Mouse (Mus musculus) embryonic facial prominence, embryonic 10.5 days (tissue): ENCODE measurements around the gene P2ry1. TPM values are rescaled to one million over a fixed set of nuclear protein-coding genes. Genes with fewer than 3 reads are reported as not detected.
A peak's percentile ranks its signal among the peaks of the same experiment; 100 is the strongest.

Source experiments
- DNase-seq: peaks from one replicate; pipeline ENCODE4 v3.0.0-alpha.2; 2017; ENCODE audit warnings: low spot score
- H3K27ac ChIP-seq: fragments of 300-500 bp; sonication (generic); replicated peaks from 2 replicates; pipeline ENCODE4 v1.5.1; 2016; ENCODE audit warnings: mild to moderate bottlenecking
- H3K27me3 ChIP-seq: fragments of 300-500 bp; sonication (generic); replicated peaks from 2 replicates; pipeline ENCODE4 v1.6.1; 2016; ENCODE audit warnings: low read depth, mild to moderate bottlenecking; ENCODE audit not compliant: poor library complexity, severe bottlenecking
- H3K36me3 ChIP-seq: fragments of 300-500 bp; sonication (generic); replicated peaks from 2 replicates; pipeline ENCODE4 v1.6.1; 2016; ENCODE audit warnings: mild to moderate bottlenecking, moderate library complexity
- H3K4me1 ChIP-seq: fragments of 300-500 bp; sonication (generic); 2 replicates; pipeline ENCODE4 v1.6.1; 2016
- H3K4me3 ChIP-seq: fragments of 300-500 bp; sonication (generic); 2 replicates; pipeline ENCODE4 v1.5.1; 2016; ENCODE audit warnings: mild to moderate bottlenecking, moderate library complexity
- H3K9me3 ChIP-seq: fragments of 300-500 bp; sonication (generic); 2 replicates; pipeline ENCODE4 v1.6.1; 2016; ENCODE audit warnings: mild to moderate bottlenecking
- WGBS: fragments of 180-500 bp; shearing (Covaris S2); methylation state at CpG from one replicate; pipeline ENCODE4 v1.1.7; 2016; 5-methylcytosine and 5-hydroxymethylcytosine counted together
- polyA plus RNA-seq: library from polyadenylated mRNA; unstranded; fragments of >200 nt; fragmentation: Nextera tagmentation; extraction: Ambion mirVana; gene quantifications from 2 replicates; pipeline ENCODE4 v1.2.1, GENCODE M21; 2016

The P2ry1 gene
- 3.7 and 4.9 TPM in 2 replicates for polyA plus RNA-seq

GRCm38 (mm10) chr3:61002587-61003501 is at the start of gene P2ry1:
P2ry1 (plus strand) TSS chr3:61002795.
- Histone ChIP-seq H3K4me3 (peak within 1 kb of the TSS; percentile 81), H3K36me3 (no peaks in the 10 kb centered on the region), H3K27me3 (peaks cover 49% of the 10 kb centered on the region), H3K9me3 (no peaks in the 10 kb centered on the region), H3K4me1 (peaks cover 7% of the 10 kb centered on the region), H3K27ac (peak within 1 kb of the TSS; percentile 80)
- under 1% methylated on average over 90 of the region's 90 CpGs for WGBS
- peak; percentile 90 for DNase-seq

DNA sequence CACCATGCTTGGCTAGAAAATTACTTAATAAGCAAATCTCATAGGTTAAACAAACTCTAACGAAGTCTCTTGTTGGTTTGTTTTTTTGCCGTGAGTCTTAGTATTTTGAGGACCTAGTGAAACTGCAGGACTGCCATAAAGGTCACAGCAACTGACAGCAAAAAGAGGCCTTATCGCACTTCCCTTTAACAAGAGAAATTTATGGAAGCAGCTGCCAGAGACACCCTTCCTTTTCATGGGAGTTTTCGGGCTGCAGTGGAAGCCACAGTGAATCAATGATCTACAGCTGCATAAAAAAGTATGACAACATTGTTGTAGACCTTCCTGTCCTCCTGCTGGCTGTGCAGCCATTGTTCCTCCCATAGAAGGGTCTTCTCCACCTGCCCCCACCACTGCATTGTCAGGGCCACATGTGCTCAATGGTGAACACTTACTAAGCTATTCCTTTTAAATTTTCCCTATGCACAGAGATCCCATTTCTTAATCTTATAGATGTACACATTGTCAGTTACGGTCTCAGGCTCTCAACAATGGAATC is 49.3 kb upstream of the P2ry1 start:
- 86% methylated on average over 5 of the region's 5 CpGs for WGBS
- Histone ChIP-seq H3K4me3 (no peak overlapping the region), H3K27ac (no peak overlapping the region), H3K4me1 (no peaks in the 10 kb centered on the region), H3K27me3 (no peaks in the 10 kb centered on the region), H3K36me3 (no peaks in the 10 kb centered on the region), H3K9me3 (no peaks in the 10 kb centered on the region)
- no peak for DNase-seq

GRCm38 (mm10) chr3:60954073-60954472 is 48.5 kb upstream of the P2ry1 start:
- Histone ChIP-seq H3K27me3 (no peaks in the 10 kb centered on the region), H3K36me3 (no peaks in the 10 kb centered on the region), H3K4me1 (no peaks in the 10 kb centered on the region), H3K4me3 (no peak overlapping the region), H3K9me3 (no peaks in the 10 kb centered on the region), H3K27ac (no peak overlapping the region)
- 80% methylated on average over 2 of the region's 2 CpGs for WGBS
- no peak for DNase-seq

DNA sequence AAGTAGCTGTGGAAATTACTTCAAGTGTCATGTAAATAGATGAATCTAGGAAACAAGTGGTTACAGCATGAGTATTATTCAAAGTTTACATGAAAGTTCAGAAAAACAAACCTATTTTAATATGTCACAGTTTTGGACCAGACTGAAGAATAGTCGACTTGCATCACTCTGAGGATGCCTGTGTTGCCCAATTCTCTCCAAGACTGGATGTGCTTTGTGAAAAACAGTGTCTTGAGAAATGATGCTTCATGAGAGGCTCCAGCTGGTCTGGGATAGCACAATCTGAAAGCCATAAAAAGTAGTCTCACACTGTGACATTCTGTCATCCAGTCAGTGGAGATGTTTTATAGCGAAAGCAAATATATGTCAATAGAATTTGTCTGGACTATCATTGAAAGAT is 43.8 kb upstream of the P2ry1 start:
- 90% methylated on average over 2 of the region's 2 CpGs for WGBS
- no peaks in the 10 kb centered on the region for H3K27me3 ChIP-seq
- no peaks in the 10 kb centered on the region for H3K9me3 ChIP-seq
- no peak for DNase-seq
- H3K27ac ChIP-seq, result no peak overlapping the region
- H3K4me3 ChIP-seq, result no peak overlapping the region
- H3K4me1 ChIP-seq, result no peaks in the 10 kb centered on the region
- H3K36me3 ChIP-seq, result no peaks in the 10 kb centered on the region

- no peak for DNase-seq
- 92% methylated on average over 2 of the region's 2 CpGs for WGBS
Observed at GRCm38 (mm10) chr3:60965137-60965536, 37.5 kb upstream of the P2ry1 start.

GRCm38 (mm10) chr3:60974944-60975343 is 27.7 kb upstream of the P2ry1 start:
- Histone ChIP-seq H3K4me1 (no peaks in the 10 kb centered on the region), H3K36me3 (no peaks in the 10 kb centered on the region), H3K9me3 (no peaks in the 10 kb centered on the region), H3K27me3 (no peaks in the 10 kb centered on the region), H3K27ac (no peak overlapping the region), H3K4me3 (no peak overlapping the region)
- no peak for DNase-seq
- 84% methylated on average over 1 of the region's 1 CpGs for WGBS

More at GRCm38 (mm10) chr3:60965137-60965536, 37.5 kb upstream of the P2ry1 start:
- no peak overlapping the region for H3K27ac ChIP-seq
- no peaks in the 10 kb centered on the region for H3K9me3 ChIP-seq
- no peaks in the 10 kb centered on the region for H3K36me3 ChIP-seq
- H3K4me1 ChIP-seq, result no peaks in the 10 kb centered on the region
- H3K27me3 ChIP-seq, result no peaks in the 10 kb centered on the region
- H3K4me3 ChIP-seq, result no peak overlapping the region

- H3K4me3 ChIP-seq, result no peak overlapping the region
- H3K27me3 ChIP-seq, result no peaks in the 10 kb centered on the region
- H3K4me1 ChIP-seq, result no peaks in the 10 kb centered on the region
- 91% methylated on average over 3 of the region's 3 CpGs for WGBS
- H3K27ac ChIP-seq, result no peak overlapping the region
- H3K9me3 ChIP-seq, result no peaks in the 10 kb centered on the region
- H3K36me3 ChIP-seq, result no peaks in the 10 kb centered on the region
- no peak for DNase-seq
Observed at GRCm38 (mm10) chr3:60982109-60982508, 20.5 kb upstream of the P2ry1 start.

GRCm38 (mm10) chr3:60998064-60998463 is 4.5 kb upstream of the P2ry1 start:
- Histone ChIP-seq H3K4me3 (no peak overlapping the region), H3K27me3 (peaks cover 26% of the 10 kb centered on the region), H3K4me1 (peaks cover 7% of the 10 kb centered on the region), H3K27ac (no peak overlapping the region), H3K36me3 (no peaks in the 10 kb centered on the region), H3K9me3 (no peaks in the 10 kb centered on the region)
- 86% methylated on average over 3 of the region's 3 CpGs for WGBS
- no peak for DNase-seq

GRCm38 (mm10) chr3:60999715-61000114 is 2.9 kb upstream of the P2ry1 start:
- no peak for DNase-seq
- Histone ChIP-seq H3K27ac (no peak overlapping the region), H3K9me3 (no peaks in the 10 kb centered on the region), H3K36me3 (no peaks in the 10 kb centered on the region), H3K4me1 (peaks cover 7% of the 10 kb centered on the region), H3K4me3 (no peak overlapping the region), H3K27me3 (peaks cover 43% of the 10 kb centered on the region)

GRCm38 (mm10) chr3:61000747-61001146 is 1.8 kb upstream of the P2ry1 start:
- Histone ChIP-seq H3K9me3 (no peaks in the 10 kb centered on the region), H3K4me3 (no peak overlapping the region), H3K27me3 (peaks cover 49% of the 10 kb centered on the region), H3K27ac (no peak overlapping the region), H3K4me1 (peaks cover 7% of the 10 kb centered on the region), H3K36me3 (no peaks in the 10 kb centered on the region)
- no peak for DNase-seq
- WGBS, result 76% methylated on average over 4 of the region's 4 CpGs

- WGBS, result 2% methylated on average over 20 of the region's 20 CpGs
- Histone ChIP-seq H3K36me3 (no peaks in the 10 kb centered on the region), H3K27me3 (peaks cover 49% of the 10 kb centered on the region), H3K4me1 (peaks cover 7% of the 10 kb centered on the region), H3K9me3 (no peaks in the 10 kb centered on the region), H3K4me3 (peak overlapping the region; percentile 81), H3K27ac (peak overlapping the region; percentile 80)
- no peak for DNase-seq
Observed at GRCm38 (mm10) chr3:61001852-61002586, 576 bp upstream of the P2ry1 start.

- no peak for DNase-seq
- H3K27me3 ChIP-seq, result peaks cover 46% of the 10 kb centered on the region
- H3K27ac ChIP-seq, result no peak overlapping the region
- H3K4me3 ChIP-seq, result no peak overlapping the region
- WGBS, result 85% methylated on average over 1 of the region's 1 CpGs
- H3K36me3 ChIP-seq, result no peaks in the 10 kb centered on the region
- no peaks in the 10 kb centered on the region for H3K9me3 ChIP-seq
- H3K4me1 ChIP-seq, result peaks cover 7% of the 10 kb centered on the region
Observed at GRCm38 (mm10) chr3:61004611-61005010, 2.0 kb downstream of the P2ry1 start.
